Mouse (Mus musculus): ENCODE measurements around the gene Bco1.

The Bco1 gene

DNA sequence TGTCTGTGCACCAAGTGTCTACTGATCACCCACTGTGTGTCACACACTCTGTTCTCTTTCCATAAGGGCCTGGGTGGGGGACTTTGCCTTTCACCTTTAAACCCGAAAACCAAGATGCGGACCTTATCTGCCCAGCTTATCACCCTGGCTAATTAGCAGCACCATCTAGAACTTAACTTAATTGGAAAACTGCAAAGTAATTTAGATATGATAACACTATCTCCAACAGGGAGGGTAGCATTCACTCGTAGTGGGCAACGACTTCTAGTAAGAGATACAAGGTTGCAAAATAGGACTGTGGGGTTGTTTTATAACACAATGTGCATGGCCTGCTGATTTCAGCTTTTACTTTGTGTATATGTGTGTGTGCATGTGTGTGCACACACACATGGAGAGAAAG, 5.9 kb upstream of the Bco1 start:
- DNase-seq (ENCODE audit: low read depth): no peak

DNA sequence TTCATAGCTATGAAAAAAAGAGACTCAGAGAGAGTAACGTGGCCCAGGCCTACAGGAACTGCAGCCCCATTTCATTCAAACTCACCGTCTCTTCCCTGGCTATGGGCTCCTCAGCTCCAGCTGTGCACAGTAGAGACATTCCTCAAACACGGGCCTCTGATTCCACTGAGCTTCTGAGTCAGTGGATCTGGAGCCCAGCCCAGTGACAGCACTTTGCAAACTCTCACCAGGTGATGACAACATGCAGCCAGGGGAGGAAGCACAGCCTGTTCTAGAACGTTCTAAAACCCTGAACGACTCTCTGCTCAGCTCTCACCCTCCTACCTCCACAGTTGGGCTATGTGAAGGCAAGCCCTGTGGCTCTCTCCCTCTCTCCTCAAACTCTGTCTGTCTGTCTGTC, 1.6 kb upstream of the Bco1 start:
- no peak for DNase-seq (ENCODE audit: low read depth)

DNA sequence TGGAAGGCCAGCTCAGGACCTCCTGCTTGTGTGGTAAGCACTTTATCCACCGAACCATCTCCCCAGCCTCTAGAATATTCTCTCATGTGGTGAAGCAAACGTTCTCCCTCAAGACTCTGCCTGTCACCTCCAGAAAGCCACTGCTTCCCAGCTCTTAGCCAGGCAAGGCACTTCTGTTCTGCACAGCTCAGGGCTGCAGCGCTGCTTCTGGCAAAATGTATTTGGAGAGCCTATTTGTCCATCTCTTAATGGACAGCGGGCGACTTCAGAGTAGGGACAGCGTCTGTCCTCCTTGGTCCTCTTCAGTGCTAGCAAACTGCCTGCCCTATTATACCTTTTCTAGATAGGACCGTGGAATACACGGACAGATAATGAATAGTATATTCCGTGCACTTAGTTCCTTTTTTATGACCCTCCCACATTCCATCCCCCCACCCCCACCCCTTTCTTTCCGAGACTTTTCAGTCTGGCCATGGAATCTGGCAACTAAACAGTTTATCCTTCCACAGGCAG, 1.5 kb downstream of the Bco1 start:
- DNase-seq (ENCODE audit: low read depth): no peak

DNA sequence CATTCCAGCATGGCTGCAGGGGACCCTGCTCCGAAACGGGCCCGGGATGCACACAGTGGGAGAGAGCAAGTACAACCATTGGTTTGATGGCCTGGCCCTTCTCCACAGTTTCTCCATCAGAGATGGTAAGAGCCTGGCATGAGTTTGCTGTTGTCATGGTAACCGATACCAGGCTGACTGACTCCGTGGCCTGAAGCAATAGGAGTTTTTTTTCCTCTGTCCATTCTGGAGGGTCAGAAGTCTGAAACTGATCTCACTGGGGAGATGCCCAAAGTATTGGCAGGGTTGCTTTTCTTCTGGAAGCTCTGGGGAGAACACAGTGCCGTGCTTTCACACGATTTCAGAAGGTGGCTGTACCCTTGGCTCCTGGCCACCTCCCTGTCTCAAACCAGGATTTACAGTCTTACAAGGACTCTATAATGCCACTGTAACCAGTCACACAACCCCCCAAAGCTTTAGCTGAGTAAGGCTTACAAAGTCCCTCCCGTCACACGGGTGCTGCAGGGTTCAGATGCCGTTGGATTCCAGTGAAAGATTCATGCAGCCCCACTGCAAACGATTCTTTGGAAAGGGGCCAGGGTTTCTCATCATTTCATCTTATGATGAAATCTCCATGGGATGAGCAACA, 2.0 kb downstream of the Bco1 start:
- no peak for DNase-seq (ENCODE audit: low read depth)

DNA sequence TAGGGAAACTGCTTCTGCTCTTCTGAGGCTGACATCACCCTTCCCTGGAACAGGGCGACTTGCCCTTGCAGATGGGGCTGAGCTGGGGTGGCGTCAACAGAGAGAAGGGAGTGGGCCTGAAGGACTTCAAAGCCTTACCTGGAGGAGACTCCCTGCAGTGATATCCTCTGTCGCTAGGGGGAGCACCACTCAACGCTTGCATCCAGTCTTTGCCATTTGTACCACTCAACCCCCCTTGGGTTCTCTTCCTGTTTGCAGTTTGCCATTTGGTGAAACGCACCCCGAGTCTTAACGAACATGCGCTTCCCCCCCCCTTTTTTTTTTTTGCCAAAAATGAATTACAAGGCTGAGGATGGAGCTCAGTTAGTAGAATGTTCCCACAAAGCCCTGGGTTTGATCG, 11.9 kb downstream of the Bco1 start:
- no peak for DNase-seq (ENCODE audit: low read depth)

DNA sequence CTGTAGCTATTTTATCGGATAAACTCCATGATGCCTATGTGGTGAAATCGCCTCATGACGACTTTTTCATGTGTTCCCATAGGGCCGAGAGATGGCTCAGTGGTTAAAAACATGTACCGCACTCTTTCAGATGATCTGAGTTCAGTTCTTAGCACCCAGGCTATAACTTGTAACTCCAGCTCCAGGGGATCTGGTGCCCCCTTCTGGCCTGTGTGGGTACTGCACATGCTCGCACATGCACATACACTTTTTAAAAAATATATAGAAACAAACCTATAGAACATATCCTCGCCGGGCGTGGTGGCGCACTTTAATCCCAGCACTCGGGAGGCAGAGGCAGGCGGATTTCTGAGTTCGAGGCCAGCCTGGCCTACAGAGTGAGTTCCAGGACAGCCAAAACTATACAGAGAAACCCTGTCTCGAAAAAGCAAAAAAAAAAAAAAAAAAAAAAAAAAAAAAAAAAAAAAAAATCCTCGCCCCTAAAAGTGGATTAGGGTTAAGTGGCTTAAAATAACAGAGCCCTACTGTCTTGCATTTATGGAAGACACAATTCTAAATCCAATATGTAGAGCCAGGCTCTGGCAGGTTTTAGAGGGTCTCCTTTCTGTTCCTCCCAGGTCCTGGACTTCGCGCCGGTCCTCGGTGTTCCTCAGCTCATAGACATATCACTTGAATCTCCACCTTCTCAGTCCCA, 13.5 kb downstream of the Bco1 start:
- DNase-seq (ENCODE audit: low read depth): no peak

DNA sequence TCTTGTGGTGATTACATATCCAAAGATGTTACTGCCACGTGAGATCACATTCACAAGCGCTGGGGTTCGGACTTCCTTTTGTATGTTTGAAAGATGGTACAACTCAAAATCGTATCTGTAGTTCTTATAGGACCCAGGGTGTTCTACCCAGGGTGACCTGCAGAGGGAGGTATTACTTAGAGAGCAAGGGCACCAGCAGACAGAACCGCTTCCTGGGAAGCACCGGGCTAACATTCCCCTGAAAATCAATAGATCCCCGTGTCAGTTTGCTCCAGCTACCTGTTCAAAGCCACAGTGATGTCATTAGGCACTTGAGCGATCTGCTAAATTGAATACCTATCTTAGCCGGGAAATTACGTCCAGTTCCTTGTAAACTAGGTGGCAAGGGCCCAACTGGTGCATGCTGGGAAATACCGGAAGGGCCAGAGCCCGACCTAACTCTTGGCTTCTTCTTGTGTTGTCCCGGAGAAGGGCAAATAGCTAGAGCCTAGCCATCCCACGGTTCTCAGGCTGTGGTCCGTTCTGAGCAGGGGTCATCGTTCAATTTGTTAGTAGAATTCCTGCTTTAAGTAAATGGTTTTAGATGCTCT, 14.2 kb downstream of the Bco1 start:
- DNase-seq (ENCODE audit: low read depth): no peak

DNA sequence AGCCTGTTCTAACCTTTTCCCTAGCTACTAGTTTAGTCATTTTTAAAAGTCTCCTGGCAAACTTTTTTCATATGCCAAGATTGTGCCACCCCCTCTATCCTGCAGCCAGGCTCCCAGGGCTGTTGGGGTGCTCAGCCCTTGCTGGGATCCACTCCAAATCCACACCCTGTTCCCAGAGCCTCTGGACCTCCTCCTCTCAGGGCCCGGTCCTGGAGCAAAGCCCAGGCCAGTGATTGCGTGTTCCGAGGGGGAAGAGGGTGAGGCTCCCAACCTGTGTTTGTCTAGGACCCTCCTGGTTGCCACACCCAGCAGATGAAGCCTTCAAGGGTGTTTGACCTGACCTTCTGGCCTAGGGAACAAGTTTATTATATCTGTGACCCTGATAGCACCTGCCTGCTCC, 16.0 kb downstream of the Bco1 start:
- no peak for DNase-seq (ENCODE audit: low read depth)

DNA sequence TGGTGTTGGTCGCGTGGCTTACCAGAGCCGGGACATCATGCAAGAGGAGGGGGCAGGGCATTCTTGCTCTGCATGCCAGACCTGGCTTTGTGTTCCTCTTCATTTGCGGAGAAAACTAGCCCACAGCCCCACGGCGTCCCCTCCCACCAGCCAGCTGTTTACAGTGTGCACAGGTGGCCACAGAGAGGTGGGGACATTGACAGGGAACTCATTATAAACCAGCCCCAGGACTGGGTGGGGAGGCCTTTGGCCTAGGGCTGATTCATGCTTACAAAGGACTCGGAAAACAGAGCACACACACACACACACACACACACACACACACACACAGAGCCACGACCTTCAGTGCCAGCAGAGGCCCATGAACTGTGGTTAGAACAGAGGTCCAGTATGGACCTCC, 16.6 kb downstream of the Bco1 start:
- DNase-seq (ENCODE audit: low read depth): no peak

DNA sequence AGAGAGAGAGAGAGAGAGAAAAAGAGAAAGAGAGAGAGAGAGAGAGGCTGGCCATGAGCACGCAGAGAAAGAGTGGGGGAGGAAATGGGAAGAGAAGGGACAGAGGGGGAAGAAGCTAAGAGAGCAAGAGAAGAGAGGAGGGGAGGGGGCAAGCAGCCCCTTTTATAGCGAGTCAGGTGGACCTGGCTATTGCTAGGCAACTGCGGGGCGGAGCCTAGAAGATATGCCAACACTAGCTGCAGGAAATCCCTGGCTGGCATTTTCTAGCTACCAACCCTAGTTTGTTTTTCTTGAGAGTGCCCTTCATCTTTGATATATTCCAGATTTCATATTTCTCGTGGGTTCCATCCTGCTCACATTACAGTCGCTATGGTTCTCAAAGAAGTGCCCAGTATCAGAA, 19.4 kb downstream of the Bco1 start:
- no peak for DNase-seq (ENCODE audit: low read depth)

DNA sequence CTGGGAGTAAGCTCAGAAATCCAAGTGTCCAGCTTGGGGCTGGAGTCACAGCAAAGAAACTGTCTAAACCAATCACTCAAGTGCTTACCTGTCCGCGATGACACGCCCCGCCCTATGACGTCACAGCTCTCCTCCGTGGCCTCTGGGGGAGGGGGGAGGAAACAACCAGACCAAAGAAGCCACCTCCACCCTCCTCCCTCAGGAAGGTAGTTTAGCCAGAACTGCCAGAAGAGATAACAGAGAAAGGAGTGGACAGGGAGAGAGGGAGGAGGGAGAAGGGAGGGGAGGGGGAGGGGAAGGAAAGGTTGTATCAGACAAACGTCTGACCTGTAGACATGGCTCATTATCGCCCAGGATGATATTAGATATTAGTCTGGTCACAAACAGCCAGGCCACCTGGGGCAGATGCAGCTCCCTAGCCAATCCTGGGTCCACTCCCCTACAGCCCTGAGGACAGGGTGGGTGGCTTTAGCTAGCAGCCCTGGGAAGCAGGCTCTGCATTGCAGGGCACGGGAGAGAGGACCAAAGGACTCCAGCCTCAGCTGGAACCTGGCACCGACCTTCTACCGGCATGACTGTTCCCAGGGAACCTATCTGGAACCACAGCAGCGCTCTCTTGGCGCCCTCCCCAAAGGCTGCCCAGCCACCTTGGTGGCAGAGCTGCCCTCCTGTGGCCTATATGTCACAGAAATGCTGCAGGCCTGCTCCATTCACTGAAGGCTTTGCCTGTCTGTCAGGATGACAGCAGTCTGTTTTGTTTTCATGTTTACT, 20.2 kb downstream of the Bco1 start:
- DNase-seq (ENCODE audit: low read depth): peak; percentile 39

DNA sequence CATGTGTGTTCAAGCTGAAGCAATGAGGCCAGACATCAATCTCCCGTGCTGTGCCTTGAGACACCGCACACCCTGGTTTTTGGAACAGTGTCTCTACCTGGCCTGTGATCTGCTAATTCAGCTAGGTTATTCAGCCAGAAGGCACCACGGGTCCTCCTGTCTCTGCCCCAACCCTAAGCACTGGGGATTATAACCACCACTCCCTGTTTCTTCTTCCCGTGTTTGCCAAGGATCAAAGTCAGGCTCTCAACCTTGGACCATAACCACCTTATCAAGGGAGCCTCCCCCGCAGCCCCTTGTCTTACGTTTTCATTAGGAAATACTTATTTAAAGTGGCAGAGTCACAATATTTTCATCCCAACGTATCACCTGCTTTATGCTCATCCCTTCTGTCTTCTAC, 20.9 kb downstream of the Bco1 start:
- no peak for DNase-seq (ENCODE audit: low read depth)

DNA sequence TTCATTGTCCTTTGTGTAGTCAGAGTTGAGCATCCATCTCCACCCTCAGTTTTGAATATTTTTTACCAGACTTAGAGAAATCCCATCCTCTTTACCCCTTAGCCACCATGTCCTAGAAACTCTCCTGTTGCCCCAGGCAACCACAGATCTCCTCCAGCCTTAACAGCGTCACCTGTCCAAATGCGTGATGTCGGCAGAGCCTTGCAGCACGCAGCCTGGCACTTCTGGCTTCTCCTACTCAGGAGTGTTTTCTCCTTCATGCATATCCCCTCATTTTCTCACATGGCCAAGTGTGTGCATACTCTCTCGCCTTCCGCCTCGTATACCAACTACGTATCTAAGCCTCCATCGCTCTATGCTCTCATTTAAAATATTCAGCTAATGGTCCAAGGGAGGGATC, 22.8 kb downstream of the Bco1 start:
- no peak for DNase-seq (ENCODE audit: low read depth)

DNA sequence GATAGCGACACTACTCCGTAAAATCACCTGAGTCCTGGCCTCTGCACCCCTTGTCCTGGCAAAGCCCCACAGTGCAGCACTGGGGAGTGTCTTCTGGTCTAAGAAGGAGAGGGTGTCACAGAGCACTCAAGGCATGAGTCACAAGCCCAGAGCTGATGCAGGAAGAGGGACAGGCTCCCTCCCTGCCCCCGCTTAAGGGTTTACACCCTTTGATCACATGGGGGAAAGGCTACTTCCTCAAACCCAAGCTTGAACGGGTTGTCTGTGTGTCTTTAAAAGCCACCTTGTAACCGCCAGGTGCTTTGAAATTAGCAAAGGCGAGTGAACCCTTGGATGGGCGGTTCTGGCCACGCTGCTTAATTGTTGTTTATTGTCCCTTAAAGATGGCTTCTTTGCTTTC, 25.6 kb downstream of the Bco1 start:
- no peak for DNase-seq (ENCODE audit: low read depth)

DNA sequence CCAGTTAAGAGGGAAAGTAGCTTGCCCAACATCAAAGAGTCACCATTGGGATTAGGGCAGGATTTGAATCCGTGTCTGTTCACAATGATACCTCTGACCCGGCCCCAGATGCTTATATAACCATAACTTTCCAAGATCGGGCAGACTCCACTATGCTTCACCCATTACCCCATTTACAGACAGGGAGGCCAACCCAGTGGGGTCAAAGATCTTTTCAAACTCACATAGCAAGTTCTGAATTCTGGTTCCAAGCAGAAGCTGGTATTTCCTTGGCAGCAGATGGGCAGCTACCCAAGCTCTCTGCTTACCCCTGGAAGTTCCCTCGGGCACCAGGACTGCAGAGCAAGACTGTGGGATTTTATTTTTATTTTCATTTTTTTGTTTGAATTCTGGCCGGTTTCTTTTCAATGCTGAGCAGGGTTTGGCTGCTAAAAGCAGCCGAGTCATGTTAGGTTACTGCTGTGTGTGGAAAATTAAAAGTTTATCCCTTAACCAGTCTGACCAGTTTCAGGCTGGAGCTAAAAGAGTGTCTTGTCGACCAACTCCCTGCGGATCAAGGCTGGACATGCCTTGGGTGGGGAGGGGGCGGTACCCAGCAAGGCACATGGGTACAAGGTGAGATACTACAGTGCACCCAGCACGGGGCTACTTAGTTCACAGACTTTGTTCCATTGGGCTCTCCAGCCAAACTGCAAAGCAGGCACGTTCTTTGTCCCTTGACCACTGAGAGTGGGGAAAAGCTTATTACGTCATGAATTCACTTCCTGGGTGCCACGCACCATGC, 28.4 kb downstream of the Bco1 start:
- no peak for DNase-seq (ENCODE audit: low read depth)

DNA sequence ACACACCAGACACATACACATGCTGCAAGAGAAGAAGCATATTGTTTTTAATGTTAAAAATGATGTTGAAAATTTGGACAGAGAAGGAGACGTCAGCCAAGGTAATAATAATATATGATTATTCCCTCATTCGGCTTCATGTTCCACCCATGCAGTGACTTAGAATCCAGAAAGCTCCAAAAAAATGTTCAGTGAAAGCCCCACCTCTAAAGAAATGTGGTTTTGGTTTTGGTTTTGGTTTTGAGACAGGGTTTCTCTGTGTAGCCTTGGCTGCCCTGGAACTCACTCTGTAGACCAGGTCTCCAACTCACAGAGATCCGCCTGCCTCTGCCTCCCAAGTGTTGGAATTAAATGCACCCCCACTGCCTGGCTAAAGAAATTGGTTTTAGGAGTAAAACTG, 30.2 kb downstream of the Bco1 start:
- DNase-seq (ENCODE audit: low read depth): no peak

DNA sequence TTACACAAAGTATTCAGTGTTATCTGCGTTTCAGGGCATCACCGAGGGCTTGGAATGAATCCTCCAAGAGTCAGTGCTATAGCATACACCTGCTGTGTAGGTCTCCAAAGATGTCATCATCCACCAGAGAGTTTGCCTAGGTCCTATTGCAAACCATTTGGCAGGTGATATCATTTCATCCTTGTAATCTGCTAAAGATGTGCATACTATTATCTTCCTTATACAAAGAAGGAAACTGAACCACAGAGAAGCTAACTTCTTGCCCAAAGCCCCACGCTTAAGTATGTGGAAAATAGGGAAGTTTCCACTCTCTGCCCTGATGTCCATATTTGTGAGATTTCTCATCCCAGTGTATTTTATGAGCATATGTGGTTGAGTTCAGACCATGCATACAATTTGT, 30.8 kb downstream of the Bco1 start:
- no peak for DNase-seq (ENCODE audit: low read depth)

DNA sequence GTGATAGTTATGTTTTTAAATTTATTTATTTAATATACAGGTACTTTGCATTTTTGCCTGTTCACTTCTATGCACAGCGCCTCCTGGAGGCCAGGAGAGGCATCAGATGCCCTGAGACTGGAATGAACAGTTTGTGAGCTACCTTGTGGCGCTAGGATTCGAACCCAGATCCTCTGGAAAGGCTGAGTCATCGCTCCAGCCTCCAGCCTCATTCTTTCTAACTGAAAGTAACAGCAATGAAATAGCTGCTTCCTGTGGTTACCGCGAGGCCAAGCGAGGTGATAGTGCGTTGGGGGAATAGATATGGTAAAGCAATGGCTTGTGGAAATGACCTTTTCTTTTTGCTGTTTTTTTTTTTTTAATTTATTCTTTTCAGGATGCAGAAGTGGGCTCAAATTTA, 31.4 kb downstream of the Bco1 start:
- no peak for DNase-seq (ENCODE audit: low read depth)

DNA sequence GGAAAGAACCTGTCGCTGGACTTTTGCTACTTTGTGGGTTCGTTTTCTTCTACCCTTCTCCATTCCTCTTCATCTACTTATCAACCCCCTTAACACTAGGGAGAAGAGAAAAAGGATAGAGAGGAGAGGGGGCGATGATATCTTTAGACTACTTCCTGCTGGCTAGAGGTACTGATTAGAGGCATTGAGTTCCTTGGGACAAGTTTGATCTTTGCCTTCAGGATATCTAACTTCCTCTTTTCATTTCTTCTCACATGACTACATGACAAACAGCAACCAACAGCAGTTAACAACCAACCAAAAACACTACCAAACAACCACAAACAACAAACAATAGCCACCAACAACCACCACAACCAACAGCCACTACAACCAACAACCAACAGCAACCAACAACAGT, 38.0 kb downstream of the Bco1 start:
- DNase-seq (ENCODE audit: low read depth): no peak

DNA sequence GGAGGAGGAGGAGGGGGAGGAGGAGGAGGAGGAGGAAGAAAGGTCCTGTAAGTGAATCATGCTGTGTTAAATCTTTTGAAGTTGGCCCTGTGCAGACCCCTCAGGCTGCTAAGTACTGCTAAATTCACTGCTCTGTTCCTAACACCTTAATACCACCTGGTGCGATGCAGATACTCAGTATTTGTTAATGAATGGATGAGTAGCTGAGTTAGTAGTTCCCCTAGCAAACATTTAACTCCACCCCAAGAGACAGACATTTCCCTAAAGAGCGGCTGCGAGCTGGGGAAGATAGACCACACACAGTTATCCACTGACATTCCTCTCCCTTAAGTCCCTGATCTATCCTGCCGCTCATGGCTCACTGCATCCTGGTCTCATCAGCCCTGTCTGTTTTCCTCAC, 40.7 kb downstream of the Bco1 start:
- DNase-seq (ENCODE audit: low read depth): no peak

DNA sequence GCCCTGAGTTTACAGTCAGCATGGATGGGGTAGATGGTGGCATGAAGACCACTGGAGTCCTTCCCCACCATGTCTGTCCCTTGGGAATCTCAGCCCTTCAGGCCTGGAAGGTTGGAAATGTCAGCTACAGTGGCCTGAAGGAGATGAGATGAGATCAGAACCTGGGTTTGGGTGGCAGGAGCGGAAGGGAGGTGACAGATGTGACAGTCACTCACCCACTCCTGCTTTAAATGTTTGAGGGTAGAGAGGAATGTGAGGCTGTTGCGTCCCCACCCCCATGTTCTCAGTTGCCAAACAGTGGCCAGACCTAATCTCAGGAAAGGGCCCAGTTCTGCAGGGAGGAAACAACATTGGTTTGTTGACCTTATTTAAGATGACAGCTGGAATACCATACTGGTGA, 41.1 kb downstream of the Bco1 start:
- DNase-seq (ENCODE audit: low read depth): no peak

DNA sequence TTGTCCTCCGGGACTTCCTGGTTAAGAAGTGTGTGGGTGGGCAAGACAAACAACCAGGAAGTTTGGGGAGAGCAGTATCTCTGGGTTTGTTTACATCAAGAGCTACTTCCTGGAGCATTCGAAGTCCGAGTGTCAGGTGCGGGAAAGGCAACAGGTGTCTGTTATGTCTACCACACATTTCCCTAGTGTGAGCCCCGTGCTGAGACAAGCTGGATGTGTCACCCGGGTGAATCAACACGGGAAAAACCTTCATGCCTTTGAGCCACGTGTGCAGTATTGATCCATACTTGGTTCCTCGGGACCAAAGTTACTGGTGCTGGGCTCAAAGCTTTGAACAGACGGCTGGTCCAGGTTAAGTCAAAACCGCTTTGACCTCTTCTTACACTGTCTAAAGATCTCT, 41.7 kb downstream of the Bco1 start:
- no peak for DNase-seq (ENCODE audit: low read depth)

Measured in c-Kit-positive CD71-positive TER-119-negative erythroid progenitor cells, embryonic 14.5 days (primary cell).